Mouse (Mus musculus): ENCODE results near the gene Selenom.

DNA sequence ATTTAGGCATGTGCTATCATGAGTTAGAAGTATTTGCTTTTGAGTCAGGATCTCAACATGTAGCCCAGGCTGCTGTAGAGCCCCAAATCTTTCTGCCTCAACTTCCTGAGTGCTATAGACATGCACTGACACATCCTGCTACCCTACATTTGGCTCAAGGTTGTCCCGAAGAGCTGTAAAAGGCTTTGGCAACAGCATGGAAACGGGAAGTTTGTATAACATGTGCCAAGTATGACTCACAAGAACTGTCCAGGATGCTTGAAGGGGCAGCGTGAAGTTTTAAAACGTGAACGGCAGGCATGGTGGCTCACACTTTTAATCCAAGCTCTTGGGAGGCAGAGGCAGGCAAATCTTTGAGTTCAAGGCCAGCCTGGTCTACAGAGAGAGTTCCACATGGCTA is 45.7 kb downstream of the Selenom start:
- TF ChIP-seq CTCF (IDR thresholded peaks at IDR 0.05; ENCODE audit: borderline replicate concordance, insufficient read depth, low read depth, low read length) (no peak), POLR2A (IDR thresholded peaks at IDR 0.05; ENCODE audit: borderline replicate concordance, insufficient read depth, low read length) (no peak)
